Mouse (Mus musculus) left cerebral cortex, adult 8-10 months (tissue): Measurements from ENCODE around the gene Aff1. TPM values are rescaled to one million over a fixed set of nuclear protein-coding genes. Genes with fewer than 3 reads are reported as not detected.

Experiments used
- DNase-seq, 2 experiments: peaks; one replicate each; pipeline ENCODE4 v3.0.0; 2022; ENCODE audit warnings: low spot score in 2 of 2
- total RNA-seq, 4 experiments: library from RNA; stranded (reverse); gene quantifications; 2 replicates each; pipeline ENCODE4 v1.2.4; 2022

Aff1 gene
- total RNA-seq, 4 experiments from 2014 or later = 14.5 to 17.8 (median 15.7) TPM

GRCm38 (mm10) chr5:103770447-103771222, 78.5 kb downstream of the Aff1 start:
- DNase-seq = no peak

GRCm38 (mm10) chr5:103771380-103771779, 79.2 kb downstream of the Aff1 start:
- DNase-seq = no peak

GRCm38 (mm10) chr5:103772252-103772651, 80.1 kb downstream of the Aff1 start:
- no peak for DNase-seq

- no peak for DNase-seq
These were observed 81.0 kb downstream of the Aff1 start for GRCm38 (mm10) chr5:103773100-103773552.

GRCm38 (mm10) chr5:103774703-103775333, 82.6 kb downstream of the Aff1 start:
- DNase-seq = peak in 1 of 2 experiments; percentile 51

- DNase-seq = no peak
These were observed 83.3 kb downstream of the Aff1 start for GRCm38 (mm10) chr5:103775429-103775828.

GRCm38 (mm10) chr5:103776842-103777241, 84.7 kb downstream of the Aff1 start:
- no peak for DNase-seq

- DNase-seq = no peak
These were observed 85.3 kb downstream of the Aff1 start for GRCm38 (mm10) chr5:103777446-103777845.

GRCm38 (mm10) chr5:103778314-103779117, 86.3 kb downstream of the Aff1 start:
- peak in 1 of 2 experiments; percentile 43 for DNase-seq

- no peak for DNase-seq
These were observed 87.7 kb downstream of the Aff1 start for GRCm38 (mm10) chr5:103779836-103780235.

GRCm38 (mm10) chr5:103780266-103780665, 88.1 kb downstream of the Aff1 start:
- no peak for DNase-seq

- no peak for DNase-seq
These were observed 88.7 kb downstream of the Aff1 start for GRCm38 (mm10) chr5:103780836-103781235.

- DNase-seq = no peak
These were observed 91.0 kb downstream of the Aff1 start for GRCm38 (mm10) chr5:103783086-103783668.

GRCm38 (mm10) chr5:103786096-103786495, 93.9 kb downstream of the Aff1 start:
- DNase-seq = no peak

GRCm38 (mm10) chr5:103788476-103788875, 96.3 kb downstream of the Aff1 start:
- no peak for DNase-seq

GRCm38 (mm10) chr5:103788976-103789375, 96.8 kb downstream of the Aff1 start:
- DNase-seq = no peak

- peak in 1 of 2 experiments; percentile 64 for DNase-seq
These were observed 97.5 kb downstream of the Aff1 start for GRCm38 (mm10) chr5:103789619-103790116.

- no peak for DNase-seq
These were observed 99.6 kb downstream of the Aff1 start for GRCm38 (mm10) chr5:103791741-103792140.

GRCm38 (mm10) chr5:103795121-103795520, 102.9 kb downstream of the Aff1 start:
- DNase-seq = no peak

GRCm38 (mm10) chr5:103796035-103796434, 103.9 kb downstream of the Aff1 start:
- DNase-seq = no peak

- peak in 1 of 2 experiments; percentile 36 for DNase-seq
These were observed 105.6 kb downstream of the Aff1 start for GRCm38 (mm10) chr5:103797774-103798173.
